Mouse (Mus musculus) adrenal gland, adult 2 months (tissue): ENCODE measurements around the gene Rec114. TPM values are rescaled to one million over a fixed set of nuclear protein-coding genes. Genes with fewer than 3 reads are reported as not detected.
A peak's percentile ranks its signal among the peaks of the same experiment; 100 is the strongest.

Source experiments
- DNase-seq: peaks from one replicate; pipeline ENCODE4 v3.0.0; 2021
- polyA plus RNA-seq: library from polyadenylated mRNA; depleted of rRNA; stranded (reverse); fragments of >200 nt; gene quantifications from 2 replicates; pipeline ENCODE4 v1.2.3, GENCODE M21; 2012
- total RNA-seq, 2 experiments: library from RNA; stranded (reverse); gene quantifications; 2 replicates each; pipeline ENCODE4 v1.2.3; 2021

Rec114 gene
- total and polyA plus RNA-seq, 3 experiments = 0.46 to 1.0 (median 0.69) TPM

DNA sequence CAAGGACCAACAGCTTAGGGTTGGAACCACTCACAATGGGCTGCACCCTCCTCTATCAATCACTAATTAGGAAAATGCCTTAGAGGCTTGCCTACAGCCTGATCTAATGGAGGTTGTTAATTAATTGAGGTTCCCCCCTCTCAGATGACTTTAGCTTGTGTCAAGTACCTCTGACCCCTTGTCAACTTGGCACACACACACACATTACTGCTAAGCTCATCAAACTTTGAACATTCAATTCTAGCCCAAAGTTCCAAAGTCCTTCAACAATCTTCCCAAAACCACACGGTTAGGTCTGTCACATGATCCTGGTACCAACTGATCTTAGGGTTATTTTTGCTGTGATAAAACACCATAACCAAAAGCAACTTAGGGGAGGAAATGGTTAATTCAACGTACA lies 26.9 kb downstream of the Rec114 start:
- no peak for DNase-seq

DNA sequence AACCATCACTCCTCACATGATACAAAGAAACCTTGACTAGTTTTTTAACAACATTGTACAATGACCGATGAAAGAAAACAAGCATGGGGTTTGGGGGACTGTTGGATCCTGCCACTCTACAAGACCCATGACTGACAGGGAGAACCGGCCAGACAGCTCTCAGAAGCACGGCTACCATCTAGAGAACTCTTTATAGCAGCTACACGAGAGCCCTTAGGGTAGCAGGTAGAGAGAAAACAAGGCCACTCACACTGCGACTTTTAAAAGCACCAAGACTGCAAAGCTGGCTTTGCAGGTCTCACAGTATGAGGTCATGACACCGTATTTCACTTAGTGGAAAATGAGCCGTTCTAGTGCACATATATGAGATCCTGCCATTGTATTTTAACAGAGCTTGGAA lies 33.1 kb downstream of the Rec114 start:
- no peak for DNase-seq

DNA sequence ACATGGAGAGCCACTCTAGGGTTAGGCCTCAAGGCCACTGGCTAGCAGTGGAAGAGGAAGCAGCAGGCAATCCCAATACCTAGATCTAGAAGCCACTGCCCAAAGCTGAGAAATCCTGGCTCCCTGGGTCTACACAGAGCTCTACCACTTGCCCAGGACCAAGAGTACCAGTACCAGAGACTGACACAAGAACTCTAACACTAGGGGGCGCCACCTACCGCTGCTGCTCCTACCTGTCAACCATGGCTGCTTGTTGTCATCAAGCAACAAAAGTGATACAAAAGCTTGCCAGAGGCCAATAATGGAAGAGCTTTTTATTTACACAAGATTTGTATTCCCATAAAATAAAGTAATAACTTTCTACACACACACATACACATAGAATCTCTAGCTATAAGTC lies 33.8 kb downstream of the Rec114 start:
- DNase-seq = peak; percentile 62

DNA sequence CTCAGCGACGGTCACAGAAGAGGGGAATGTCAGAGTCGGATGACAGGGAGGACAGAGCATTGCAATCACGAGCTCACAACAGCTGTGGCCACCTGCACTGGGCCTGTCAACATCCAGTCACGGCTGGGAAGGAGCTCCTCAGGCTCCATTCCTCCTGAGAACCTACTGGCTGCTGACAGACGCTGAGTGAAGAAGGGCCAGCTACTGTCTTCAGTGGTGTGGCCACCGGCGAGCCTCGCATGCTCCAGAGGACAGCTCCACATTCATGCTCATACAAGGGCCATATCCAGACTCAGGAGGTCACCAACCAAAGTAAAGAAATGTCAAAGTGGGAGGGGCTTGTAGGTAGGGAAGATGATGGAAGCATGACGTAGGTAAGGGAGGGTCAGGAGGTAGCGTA lies 36.0 kb downstream of the Rec114 start:
- DNase-seq = no peak

DNA sequence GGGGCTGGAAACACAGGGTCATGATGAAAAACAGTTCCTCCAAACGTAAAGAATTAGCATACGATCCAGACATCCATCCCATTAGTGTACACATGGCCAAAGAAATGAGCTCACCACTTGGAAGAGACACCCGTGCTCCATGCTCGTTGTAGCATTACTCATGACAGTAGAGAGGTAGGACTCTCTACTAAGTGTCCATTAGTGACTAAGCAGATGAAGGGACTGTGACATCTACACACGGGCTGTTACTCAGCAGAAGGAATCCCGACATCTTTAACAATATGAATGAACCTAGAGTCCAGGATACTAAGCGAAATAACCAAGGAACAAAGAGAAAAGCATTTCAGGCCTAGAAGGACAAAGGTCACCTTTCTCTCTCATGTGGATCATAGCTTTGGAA lies 37.7 kb downstream of the Rec114 start:
- no peak for DNase-seq

DNA sequence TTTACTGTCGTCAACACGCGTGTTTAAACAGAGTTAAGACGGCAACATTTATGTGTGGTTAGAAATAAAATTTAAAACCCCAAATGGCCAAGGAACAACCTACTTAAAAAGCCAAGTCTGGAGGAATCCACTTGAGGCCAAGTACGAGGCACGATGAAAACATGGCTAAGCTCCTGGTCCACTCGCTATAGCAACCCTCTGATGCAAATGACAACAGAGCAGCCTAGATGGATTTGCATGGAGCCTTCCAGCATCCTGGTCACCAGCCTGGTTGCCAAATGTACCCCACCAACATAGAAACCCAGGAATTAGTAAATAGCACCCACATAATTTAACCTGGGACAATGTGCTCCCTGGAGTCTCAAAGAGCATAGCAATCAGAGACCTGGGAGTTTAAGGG lies 40.0 kb downstream of the Rec114 start:
- no peak for DNase-seq

DNA sequence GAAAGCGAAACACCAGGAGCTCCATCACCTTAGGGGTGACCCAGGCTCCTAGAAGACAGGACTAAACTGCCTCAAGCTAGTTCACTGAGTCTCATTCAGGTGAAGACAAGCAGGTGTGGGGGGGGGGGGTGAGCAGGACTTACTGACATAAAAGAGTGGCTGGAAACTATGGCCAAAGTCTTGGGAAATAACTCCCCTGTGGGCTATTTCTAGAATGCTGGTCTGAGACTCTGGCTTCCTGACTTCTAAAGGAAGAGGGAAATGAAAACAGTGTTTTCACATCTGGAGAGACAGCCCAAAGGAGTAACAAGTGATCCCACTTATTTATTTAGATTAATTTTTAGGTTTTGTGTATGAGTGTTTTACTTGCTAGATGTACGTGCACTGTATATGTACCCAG lies 42.0 kb downstream of the Rec114 start:
- no peak for DNase-seq

DNA sequence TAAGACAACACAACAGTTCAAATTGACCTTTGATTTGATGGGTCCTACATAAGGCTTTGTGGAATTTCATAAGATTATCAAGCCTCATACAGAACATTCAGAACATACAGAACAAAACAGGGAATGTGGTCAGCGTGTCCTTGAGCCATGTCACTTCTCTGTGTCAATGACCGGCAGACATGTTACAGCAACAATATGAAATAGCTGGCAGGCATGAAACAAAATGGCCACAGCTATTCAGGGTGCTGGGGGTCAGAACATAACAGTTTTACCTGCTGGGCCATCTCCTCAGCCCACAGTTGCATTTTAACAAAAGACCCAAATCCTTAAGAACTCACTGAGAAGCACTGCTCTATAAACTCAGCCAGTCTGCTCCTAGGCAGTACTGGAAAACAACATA lies 45.3 kb downstream of the Rec114 start:
- DNase-seq = no peak

DNA sequence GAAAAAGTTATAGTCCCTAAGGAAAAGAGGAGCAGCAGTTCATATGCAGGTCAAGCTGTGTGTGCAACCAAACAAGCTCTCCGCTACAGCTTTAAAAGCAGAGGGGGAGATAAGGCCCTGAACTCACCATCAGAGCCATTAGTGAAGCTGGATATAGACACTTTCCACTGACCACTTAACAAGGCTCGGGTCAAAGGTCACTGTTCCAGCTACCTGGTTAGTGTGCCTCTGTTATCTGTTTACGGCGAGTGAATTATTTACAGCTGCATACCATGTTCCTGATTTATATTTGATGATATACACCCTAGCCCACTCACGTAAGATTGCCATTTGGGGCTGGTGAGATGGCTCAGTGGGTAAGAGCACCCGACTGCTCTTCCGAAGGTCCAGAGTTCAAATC lies 52.3 kb downstream of the Rec114 start:
- DNase-seq = no peak

DNA sequence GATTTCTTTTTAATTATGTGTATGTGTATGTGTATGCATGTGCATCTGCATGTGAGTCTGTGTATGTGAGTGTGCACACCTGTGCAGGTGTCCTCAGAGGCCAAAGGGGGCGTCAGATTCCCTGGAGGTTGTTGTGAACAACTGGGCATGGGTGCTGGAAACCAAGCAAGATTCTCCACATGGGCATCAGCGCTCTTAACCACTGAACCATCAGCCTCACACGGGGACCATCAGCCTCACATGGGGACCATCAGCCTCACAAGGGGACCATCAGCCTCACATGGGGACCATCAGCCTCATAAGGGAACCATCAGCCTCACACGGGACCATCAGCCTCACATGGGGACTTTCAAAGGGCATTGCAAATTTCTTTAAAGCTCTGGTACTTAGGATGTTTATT lies 53.1 kb downstream of the Rec114 start:
- DNase-seq = no peak

DNA sequence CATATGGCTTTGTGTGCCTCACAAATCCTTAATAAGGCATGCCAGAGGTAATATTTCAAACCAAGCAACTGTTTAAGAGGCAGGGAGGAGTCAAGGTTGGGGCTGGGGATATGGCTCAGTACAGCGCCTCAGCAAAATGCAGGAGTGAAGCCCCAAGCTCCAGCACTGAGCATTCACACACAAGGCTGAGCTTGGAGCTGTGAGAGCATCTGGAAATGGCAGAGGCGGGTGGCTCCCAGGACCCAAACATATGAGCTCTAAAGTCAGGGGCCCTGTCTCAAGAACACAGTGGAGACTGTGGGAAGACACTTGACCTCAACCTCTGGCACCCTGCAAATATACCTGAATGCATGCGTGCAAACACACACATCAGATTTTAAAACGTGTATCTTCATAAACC lies 55.7 kb downstream of the Rec114 start:
- no peak for DNase-seq

DNA sequence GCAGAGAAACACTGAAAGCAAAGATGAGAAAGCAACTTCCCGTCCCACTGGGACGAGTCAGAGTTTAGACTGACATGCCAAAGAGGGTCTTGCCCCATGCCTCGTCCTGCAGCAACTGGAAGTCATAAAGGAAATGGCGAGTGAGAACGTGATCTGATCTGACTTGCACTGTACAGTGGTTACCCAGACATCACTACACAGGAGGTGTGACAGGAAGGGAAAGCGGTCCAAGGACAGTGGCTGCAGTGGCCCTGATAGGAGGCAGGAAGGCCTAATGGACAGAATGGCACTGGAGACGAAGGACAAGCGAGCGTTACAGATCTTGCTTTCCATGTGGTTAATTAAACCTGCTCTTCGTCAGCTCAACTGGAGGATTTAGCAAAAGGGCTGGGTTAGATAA lies 58.5 kb downstream of the Rec114 start:
- no peak for DNase-seq

DNA sequence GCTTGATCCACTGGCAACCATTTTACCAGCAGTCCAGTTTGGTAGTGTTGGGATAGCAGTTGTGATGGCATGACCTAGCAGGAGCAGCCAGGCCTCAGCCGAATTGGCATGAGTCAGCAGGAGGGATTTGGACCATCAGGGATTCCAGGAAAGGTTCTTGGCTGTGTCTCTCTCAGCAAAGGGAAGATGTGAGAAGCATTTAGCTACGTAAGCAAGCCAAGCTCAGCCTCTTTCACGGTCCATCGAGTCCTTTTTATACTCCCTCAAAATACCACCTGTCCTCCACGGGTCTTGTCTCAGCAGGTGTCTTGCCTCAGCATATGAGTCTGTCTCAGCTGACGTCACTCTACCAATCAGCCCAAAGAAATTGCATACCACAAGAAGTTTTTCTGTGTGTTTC lies 60.4 kb downstream of the Rec114 start:
- DNase-seq = no peak

DNA sequence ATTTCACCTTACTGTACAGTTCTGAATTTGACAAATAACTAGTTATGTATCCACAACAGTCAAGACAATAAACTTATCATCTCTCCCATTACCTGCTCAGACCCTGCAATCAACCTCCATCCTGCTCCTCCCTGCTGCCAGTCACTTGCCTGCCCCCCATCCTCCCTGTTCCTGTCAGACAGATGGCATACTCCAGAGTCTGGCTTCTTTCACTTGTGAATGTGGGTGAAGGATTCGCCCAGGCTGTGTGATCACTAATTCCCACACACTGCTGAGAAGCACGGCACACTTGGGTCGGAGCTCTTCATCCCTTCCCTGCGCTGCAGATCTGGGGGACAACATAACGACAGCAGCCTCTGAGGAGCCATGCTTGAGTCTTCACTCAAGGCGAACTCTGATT lies 61.7 kb downstream of the Rec114 start:
- no peak for DNase-seq

DNA sequence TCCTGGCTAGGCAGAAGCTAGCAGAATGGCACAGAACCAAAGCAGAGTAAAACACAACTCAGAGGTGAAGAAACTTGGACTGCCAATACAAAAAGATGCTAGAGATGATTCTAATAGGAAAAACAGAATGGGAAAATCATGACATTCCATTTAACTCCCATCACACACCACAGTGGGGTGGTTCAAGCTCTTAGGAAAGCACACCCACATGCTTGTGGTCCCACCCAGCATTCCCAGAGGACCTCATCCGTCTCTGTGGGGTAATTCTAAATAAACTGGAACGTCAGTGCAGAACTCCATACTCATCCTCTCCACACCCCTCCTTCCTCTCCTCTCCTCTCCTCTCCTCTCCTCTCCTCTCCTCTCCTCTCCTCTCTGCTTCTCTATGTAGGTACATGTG lies 62.4 kb downstream of the Rec114 start:
- DNase-seq = no peak

DNA sequence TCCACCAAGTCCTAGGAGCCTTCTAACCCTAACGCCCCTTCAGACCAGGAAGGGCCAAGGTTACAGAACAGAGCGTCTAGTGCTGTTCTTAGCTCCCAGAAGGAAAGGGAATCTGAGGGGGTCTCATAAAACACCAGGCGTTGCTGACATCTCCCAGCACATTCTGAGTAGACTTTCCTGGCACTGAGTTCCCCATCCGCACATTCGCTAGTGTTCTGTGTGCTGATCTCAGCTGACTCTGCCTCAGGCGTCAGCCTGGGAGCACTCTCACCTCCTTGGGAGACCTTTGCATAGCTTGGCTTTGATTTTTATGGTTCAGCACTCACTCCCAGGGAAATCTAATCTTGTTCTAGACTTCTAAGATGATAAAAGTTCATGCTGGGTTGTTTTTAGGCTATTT lies 68.4 kb downstream of the Rec114 start:
- no peak for DNase-seq

DNA sequence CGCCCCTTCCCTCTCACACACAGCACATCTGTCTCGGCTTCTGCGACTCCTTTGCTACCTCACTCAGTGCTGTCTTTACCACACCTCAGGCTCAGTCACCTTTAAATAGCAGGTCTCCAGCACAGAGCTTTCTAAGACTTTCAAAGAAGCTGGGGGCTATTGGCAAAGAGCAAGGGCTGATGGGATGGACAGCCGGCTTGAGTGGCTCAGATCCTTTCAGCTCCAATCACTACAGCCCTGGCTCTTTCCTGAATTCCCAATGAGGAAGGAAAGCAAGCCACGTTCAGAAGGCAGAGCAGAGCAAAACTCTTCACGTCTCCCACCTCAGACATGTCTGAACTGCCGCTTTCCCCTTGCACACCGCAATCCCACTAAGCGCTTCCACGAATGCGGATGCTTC lies 69.0 kb downstream of the Rec114 start:
- no peak for DNase-seq

DNA sequence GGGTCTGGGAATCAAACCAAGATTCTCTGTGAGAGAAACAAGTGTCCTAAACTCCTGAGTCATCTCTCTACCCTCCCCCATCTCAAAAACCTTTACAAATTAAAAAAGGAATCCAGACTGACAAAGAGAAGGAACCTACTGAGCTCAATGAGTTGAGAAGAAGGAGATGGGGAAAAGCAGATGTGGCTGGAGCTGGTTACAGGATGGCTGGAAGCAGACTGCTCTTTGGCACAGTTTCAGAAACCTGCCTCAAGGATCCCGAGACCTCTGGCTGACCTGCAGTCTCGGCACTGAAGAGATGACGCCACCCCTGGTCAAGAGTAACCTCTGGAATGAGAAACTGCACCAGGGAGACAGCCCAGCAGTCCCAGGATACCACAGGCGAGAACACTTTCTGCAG lies 71.3 kb downstream of the Rec114 start:
- DNase-seq = peak; percentile 73

DNA sequence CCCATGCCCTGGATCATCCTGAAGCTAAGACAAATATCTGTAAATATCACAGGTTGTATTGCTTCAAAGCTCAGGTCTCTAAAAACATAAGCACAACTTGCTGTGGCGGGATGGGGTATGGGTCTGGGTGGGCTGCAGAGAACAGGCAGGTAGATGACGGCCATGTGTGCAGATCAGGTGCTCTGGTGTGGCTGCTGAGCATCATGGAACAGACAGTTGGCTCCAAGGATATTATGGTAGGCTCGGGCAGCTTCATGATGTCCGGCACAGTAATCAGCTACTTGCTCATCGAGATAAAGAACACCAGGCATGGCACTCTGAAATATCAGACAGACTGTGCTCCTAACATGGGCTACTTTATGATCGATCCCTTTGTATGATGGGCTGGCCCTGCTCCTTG lies 73.9 kb downstream of the Rec114 start:
- no peak for DNase-seq

DNA sequence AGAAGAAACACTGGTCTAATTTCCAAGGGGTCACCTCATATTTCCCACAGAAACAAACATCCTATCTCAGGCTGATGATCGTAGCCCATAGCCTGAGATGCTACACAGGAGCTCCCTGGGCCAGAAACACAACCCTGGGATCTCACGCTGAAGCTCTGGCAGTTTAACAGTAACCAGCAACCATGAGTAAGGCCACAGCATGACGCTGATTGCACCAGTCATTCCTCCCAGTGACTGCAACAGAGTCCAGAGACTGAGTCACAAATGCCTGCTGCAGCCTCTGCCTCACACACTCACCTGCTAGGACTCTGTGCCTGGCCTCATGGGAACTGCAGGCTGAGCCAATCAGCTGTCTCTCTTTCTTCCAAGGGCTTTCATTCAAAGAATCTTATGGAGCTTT lies 74.7 kb downstream of the Rec114 start:
- peak; percentile 68 for DNase-seq

DNA sequence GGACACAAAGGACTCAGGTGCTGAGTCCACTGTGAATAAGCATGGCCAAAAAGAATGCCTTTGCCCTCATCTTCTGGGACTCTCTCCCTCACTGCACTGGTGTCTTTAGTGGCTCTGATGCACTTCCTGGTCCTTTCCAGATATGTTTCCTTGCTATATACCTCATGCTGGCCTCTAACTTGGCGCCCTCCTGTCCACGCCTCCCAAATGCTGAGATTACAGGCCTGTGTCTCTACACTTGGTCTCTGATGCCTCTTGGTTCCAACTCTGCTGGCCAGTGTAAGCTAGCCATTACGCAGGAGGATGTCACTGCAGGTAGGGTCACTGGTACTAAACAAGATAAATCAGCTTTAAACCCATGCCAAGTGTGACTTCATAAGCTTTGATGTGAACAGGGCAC lies 75.6 kb downstream of the Rec114 start:
- DNase-seq = no peak

DNA sequence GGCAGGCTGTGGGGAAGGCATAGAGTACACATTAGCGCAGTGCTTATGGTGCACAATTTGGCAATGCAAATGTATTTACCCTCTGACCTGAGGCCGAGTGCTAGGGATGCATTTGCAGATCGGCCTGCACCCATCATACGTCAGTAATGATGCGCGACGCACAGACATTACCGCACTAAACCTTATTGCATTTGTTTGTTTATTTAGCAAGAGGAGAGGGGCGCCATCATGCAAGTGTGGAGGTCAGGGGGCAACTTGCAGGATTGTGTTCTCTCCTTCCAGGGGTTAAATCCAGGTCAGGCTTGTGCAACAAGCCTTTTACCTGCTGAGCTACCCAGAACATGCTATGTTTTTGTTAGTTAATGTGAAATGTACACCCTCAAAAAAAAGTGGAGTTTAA lies 76.5 kb downstream of the Rec114 start:
- DNase-seq = no peak

DNA sequence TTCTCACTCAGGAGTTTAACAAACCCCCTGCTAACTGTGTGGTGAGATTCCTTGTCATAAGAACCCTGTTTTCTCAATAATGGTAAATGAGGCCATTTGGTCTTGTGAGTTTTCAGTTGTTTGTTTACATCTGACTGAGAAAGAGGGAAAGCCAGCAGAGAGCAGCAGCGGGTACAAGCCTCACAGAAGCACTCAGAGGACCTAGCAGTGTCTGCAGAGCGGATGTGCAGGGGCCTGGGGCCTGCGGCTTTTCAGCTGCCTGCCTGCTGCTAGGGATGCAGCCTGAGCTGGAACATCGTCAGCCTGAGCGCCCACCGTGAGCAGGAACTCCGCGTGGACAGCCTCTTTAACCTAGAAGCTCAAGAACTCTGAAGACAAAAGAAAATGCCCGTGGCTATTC lies 77.6 kb downstream of the Rec114 start:
- DNase-seq = no peak

DNA sequence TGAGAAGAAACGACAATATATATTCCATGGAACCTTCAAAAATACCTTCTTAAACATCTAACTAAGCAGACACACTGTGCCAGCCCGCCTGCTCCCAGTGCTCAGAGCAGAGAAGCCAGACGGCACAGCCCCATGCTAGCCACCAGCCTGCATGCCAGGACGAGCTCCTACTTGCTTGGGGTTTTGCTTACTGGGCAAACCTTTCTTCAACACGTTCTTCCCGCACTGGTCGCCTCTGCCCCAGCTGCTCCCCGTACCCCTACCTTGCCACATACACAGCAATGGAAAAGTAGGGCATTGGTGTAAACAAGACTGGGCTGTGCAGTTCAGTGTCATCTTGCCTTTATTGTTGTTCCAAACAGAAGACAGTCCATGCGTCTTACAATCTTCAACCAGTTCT lies 78.3 kb downstream of the Rec114 start:
- DNase-seq = no peak

DNA sequence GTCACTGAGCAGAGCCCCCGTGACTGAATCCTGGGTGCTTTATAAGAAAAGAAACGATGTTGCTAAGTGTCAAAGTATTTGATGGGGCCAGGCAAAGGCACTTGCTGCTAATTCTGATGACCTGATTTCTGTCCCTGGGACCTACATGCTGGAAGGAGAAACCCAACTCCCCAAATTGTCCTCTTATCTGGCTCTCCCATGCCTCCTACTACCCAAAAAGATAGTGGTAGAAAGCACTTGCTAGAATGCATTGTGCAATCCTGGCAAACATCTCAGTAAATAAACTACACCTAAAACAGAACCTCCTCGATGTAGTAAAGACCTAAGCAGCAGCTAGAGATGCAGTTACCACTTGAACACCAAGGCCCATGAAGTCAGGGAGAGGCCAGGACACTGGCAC lies 81.0 kb downstream of the Rec114 start:
- DNase-seq = no peak

DNA sequence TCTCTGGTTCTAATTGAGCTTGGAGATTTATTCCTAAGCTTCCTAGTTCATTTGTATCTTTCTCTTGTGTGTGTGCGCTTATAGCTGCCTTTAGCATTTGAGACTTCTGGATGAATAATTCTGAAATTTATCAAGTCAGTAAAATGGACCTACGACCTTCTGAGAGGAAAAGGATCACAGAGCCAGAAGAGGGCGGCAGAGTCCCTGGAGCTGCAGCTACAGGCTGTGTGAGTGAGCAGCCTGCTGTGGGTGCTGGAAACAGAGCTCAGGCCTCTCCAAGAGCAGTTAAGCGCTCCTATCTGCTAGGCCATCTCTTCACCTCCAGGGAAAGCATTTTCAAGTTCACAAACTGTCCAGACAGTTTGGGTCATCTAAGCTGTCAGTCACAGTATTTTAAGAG lies 81.8 kb downstream of the Rec114 start:
- DNase-seq = no peak
